Mouse (Mus musculus) forebrain, embryonic 16.5 days (tissue): ENCODE measurements around the gene Zfand6. TPM values are rescaled to one million over a fixed set of nuclear protein-coding genes. Genes with fewer than 3 reads are reported as not detected.

Source experiments
- ATAC-seq: fragments of 200-750 bp; cut with Nextera tagmentation; 2 replicates; pipeline ENCODE4 v1.8.0; 2017; ENCODE audit warnings: mild to moderate bottlenecking, moderate library complexity
- H3K27ac ChIP-seq: fragments of 300-500 bp; sonication (generic); 2 replicates; pipeline ENCODE4 v1.5.1; 2014; ENCODE audit warnings: low read length, control low read depth
- H3K27me3 ChIP-seq: fragments of 300-500 bp; sonication (generic); replicated peaks from 2 replicates; pipeline ENCODE4 v1.6.1; 2014; ENCODE audit warnings: low read length; ENCODE audit not compliant: control insufficient read depth, insufficient read depth
- H3K36me3 ChIP-seq: fragments of 300-500 bp; sonication (generic); 2 replicates; pipeline ENCODE4 v1.6.1; 2014; ENCODE audit not compliant: control insufficient read depth, insufficient read depth
- H3K4me1 ChIP-seq: fragments of 300-500 bp; sonication (generic); replicated peaks from 2 replicates; pipeline ENCODE4 v1.6.1; 2014; ENCODE audit warnings: low read length; ENCODE audit not compliant: control insufficient read depth, insufficient read depth
- H3K4me2 ChIP-seq: fragments of 300-500 bp; sonication (generic); 2 replicates; pipeline ENCODE4 v1.6.1; 2014; ENCODE audit warnings: mild to moderate bottlenecking, low read length, control low read depth
- H3K4me3 ChIP-seq: fragments of 300-500 bp; sonication (generic); replicated peaks from 2 replicates; pipeline ENCODE4 v1.5.1; 2014; ENCODE audit warnings: mild to moderate bottlenecking, low read length, control low read depth
- H3K9ac ChIP-seq: fragments of 300-500 bp; sonication (generic); replicated peaks from 2 replicates; pipeline ENCODE4 v1.6.1; 2014; ENCODE audit warnings: low read depth, low read length, control low read depth
- H3K9me3 ChIP-seq: fragments of 300-500 bp; sonication (generic); 2 replicates; pipeline ENCODE4 v1.6.1; 2016; ENCODE audit warnings: low read length; ENCODE audit not compliant: control insufficient read depth
- WGBS: fragments of 180-500 bp; shearing (Covaris S2); extraction: QIAGEN DNeasy Blood & Tissue Kit; methylation state at CpG from one replicate; pipeline ENCODE4 v1.1.7; 2014; 5-methylcytosine and 5-hydroxymethylcytosine counted together
- polyA plus RNA-seq: library from polyadenylated mRNA; unstranded; fragments of >200 nt; fragmentation: Nextera tagmentation; extraction: Ambion mirVana; gene quantifications from 2 replicates; pipeline ENCODE4 v1.2.1, GENCODE M21; 2015

The Zfand6 gene
- polyA plus RNA-seq, 1 experiment from 2014 or later = 198 TPM

DNA sequence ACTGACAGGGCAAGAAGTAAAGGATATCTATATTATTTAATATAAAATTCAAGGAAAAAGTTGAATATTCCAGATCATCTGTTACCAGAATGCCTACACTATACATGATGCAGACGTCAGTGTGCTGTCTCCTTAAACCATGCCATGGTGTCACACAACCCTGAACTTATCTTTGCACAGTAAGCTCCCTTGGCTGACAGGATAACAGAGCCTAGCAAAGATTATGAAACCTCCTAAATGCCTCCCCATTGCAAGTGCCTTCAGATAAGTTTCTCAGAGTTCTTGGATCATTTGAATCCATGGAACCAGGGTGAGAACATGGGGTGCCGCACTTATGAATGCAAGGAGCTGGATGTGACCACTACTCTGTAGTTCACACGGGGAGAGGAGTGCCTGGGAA, 57.9 kb downstream of the Zfand6 start:
- 95% methylated on average over 3 of the region's 3 CpGs for WGBS
- Histone ChIP-seq H3K9me3 (no peaks in the 10 kb centered on the region), H3K36me3 (no peaks in the 10 kb centered on the region), H3K27me3 (no peaks in the 10 kb centered on the region), H3K4me3 (no peak overlapping the region), H3K4me1 (no peaks in the 10 kb centered on the region), H3K9ac (no peak overlapping the region), H3K4me2 (no peak overlapping the region), H3K27ac (no peak overlapping the region)
- ATAC-seq = no peak

GRCm38 (mm10) chr7:84623718-84624117, 66.0 kb downstream of the Zfand6 start:
- H3K4me1 ChIP-seq = no peaks in the 10 kb centered on the region
- H3K27me3 ChIP-seq = no peaks in the 10 kb centered on the region
- no peaks in the 10 kb centered on the region for H3K9me3 ChIP-seq
- 92% methylated on average over 4 of the region's 4 CpGs for WGBS
- H3K4me2 ChIP-seq = no peak overlapping the region
- no peak for ATAC-seq
- H3K36me3 ChIP-seq = peaks cover 8% of the 10 kb centered on the region; the same call in 1 of the 2 replicates
- H3K9ac ChIP-seq = no peak overlapping the region
- H3K27ac ChIP-seq = no peak overlapping the region
- H3K4me3 ChIP-seq = no peak overlapping the region

DNA sequence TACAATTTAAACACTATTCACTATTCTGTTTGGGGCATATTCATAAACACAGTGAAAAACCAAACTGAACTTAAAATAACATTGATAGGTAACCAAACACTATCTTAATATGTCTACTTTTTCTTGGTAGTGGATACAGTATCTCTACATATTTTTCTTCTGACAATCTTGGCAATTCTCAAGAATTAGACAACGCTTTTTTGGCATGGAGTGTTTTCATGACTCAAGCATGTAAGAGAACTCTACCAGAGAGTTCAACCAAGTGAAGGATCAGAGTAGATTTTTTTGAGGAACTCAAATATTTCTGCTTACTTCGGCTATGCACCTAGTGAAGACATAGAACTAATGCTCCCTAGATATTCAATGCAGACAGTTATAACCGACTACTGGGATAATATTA, 68.8 kb downstream of the Zfand6 start:
- no peaks in the 10 kb centered on the region for H3K9me3 ChIP-seq
- no peak for ATAC-seq
- 96% methylated on average over 3 of the region's 3 CpGs for WGBS
- H3K4me1 ChIP-seq = no peaks in the 10 kb centered on the region
- no peak overlapping the region for H3K4me3 ChIP-seq
- H3K4me2 ChIP-seq = no peak overlapping the region
- H3K27me3 ChIP-seq = no peaks in the 10 kb centered on the region
- H3K27ac ChIP-seq = no peak overlapping the region
- H3K36me3 ChIP-seq = peaks cover 8% of the 10 kb centered on the region; the same call in 1 of the 2 replicates
- H3K9ac ChIP-seq = no peak overlapping the region

DNA sequence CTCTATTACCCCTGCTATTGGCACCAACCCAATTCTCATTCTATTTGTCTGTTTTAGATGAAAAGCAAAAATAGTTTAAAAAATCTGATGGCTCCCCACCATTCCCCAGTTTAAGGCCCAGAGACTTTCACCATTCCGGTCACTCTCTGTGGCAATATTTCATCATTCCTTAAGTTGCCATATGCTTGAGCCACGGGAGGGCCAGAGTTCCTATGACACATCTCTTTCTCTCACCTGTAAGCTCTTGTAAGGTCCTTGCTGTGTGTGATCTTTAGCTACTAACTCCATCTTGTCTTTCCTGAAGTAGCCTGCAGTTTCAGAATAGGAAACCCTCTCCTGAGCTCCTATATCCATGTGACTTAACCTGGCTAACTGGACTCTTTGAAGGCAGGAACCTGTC, 70.8 kb downstream of the Zfand6 start:
- Histone ChIP-seq H3K4me1 (no peaks in the 10 kb centered on the region), H3K27me3 (no peaks in the 10 kb centered on the region), H3K9me3 (no peaks in the 10 kb centered on the region), H3K4me3 (no peak overlapping the region), H3K36me3 (peaks cover 3% of the 10 kb centered on the region; the same call in 1 of the 2 replicates), H3K4me2 (no peak overlapping the region), H3K9ac (no peak overlapping the region), H3K27ac (no peak overlapping the region)
- ATAC-seq = no peak
- 92% methylated on average over 2 of the region's 2 CpGs for WGBS

DNA sequence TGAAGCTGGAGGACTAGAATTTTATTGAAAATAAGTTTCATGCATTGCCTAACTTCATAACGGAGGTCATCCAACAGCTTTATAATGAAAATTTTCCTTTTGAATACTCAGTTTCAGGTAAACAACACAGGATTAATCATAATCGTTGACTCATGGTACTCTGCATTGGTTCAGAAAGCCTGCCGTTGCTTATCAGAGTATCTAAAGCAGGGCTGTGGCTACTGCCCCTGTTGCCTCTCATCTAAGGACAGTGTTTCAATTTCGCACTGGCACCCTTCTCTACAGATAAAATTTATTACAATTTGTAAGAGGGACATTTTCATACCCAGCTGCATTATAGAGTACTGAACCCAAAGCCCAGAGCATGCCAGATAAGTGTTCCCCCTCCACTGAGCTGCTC, 77.3 kb downstream of the Zfand6 start:
- H3K9ac ChIP-seq = no peak overlapping the region
- no peaks in the 10 kb centered on the region for H3K36me3 ChIP-seq
- no peak overlapping the region for H3K4me2 ChIP-seq
- no peak for ATAC-seq
- no peaks in the 10 kb centered on the region for H3K9me3 ChIP-seq
- no peak overlapping the region for H3K4me3 ChIP-seq
- no peak overlapping the region for H3K27ac ChIP-seq
- 92% methylated on average over 4 of the region's 4 CpGs for WGBS
- no peaks in the 10 kb centered on the region for H3K4me1 ChIP-seq
- H3K27me3 ChIP-seq = no peaks in the 10 kb centered on the region

- Histone ChIP-seq H3K4me2 (no peak overlapping the region), H3K9me3 (no peaks in the 10 kb centered on the region), H3K4me1 (no peaks in the 10 kb centered on the region; the same call in 1 of the 2 replicates), H3K36me3 (no peaks in the 10 kb centered on the region), H3K4me3 (no peak overlapping the region), H3K9ac (no peak overlapping the region), H3K27me3 (no peaks in the 10 kb centered on the region), H3K27ac (no peak overlapping the region)
- ATAC-seq = no peak
- WGBS = 98% methylated on average over 1 of the region's 1 CpGs
These were observed 78.2 kb downstream of the Zfand6 start for GRCm38 (mm10) chr7:84611609-84612008.

DNA sequence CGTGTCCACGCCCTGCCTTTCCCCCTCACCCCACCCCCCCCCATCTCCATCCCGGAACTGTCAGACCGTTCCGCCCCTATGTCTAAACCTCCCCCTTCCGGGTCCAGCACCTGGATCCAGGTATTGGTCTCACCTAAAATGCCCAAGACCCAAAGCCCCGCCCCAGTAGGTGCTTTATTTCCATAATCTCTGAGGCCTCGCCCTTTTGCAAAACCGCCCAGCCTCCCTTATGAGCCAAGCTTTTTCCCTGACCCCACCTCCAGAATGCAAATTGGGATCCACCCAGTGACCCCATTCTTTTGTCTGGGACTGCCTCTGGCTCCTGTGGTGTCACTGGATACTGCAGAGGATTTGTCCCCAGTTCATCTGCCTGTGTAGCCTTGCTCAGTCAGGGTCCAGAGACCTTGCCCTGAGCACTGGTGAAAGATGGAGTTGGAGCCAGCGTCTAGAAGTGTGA, 83.4 kb downstream of the Zfand6 start, which contains the start of gene Fah:
Gene Fah (minus strand): TSS at position 430 of the 457 bp plus-strand sequence.
- 3% methylated on average over 10 of the region's 10 CpGs for WGBS
- ATAC-seq = peak; percentile 41
- no peaks in the 10 kb centered on the region for H3K9me3 ChIP-seq
- H3K4me3 ChIP-seq = peak within 1 kb of the TSS; percentile 55
- H3K27ac ChIP-seq = no peak within 1 kb of the TSS
- H3K4me1 ChIP-seq = peaks cover 10% of the 10 kb centered on the region; the same call in 1 of the 2 replicates
- peak within 1 kb of the TSS; percentile 72 for H3K9ac ChIP-seq
- no peaks in the 10 kb centered on the region for H3K36me3 ChIP-seq
- H3K4me2 ChIP-seq = peak within 1 kb of the TSS; percentile 95
- H3K27me3 ChIP-seq = no peaks in the 10 kb centered on the region

- Histone ChIP-seq H3K4me2 (peak overlapping the region; percentile 95), H3K9me3 (no peaks in the 10 kb centered on the region), H3K27me3 (no peaks in the 10 kb centered on the region), H3K4me3 (peak overlapping the region; percentile 55), H3K4me1 (peaks cover 10% of the 10 kb centered on the region; the same call in 1 of the 2 replicates), H3K36me3 (no peaks in the 10 kb centered on the region), H3K9ac (peak overlapping the region; percentile 72), H3K27ac (no peak overlapping the region)
- peak; percentile 87 for ATAC-seq
- WGBS = under 1% methylated on average over 34 of the region's 36 CpGs
These were observed 84.0 kb downstream of the Zfand6 start for GRCm38 (mm10) chr7:84605704-84606292.

DNA sequence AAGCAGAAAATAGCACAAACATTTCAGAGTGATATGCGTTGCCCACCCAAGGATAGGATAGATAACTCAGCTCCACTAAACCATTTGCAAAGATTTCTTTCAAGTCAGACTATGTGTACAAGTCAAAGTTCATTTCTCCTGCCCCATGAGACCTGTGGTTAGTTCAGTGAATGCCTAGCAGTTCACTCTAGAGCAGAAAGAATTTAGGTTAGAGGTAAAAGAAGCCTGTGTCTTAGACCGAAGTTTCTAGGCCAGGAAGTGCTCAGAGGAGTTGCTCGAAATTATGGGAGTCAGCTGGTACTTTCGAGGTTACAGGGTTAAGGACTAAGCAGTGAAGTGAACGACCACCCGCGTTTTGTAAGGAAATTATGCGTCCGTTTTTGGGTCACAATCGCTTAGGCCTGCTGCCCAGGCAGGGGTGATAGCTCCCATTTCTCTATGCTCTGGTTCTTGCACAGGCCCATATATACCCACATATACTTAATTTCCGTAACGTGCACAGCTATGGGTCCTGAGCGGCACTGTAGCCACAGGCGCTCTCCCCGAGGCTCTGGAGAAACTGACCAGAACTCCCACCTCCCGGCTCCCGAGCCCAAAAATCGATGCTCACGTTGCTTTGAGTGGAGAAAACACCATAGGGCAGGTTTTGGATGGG, 84.6 kb downstream of the Zfand6 start:
- H3K9ac ChIP-seq = peak overlapping the region; percentile 72
- H3K27me3 ChIP-seq = no peaks in the 10 kb centered on the region
- no peak overlapping the region for H3K27ac ChIP-seq
- peaks cover 10% of the 10 kb centered on the region; the same call in 1 of the 2 replicates for H3K4me1 ChIP-seq
- no peaks in the 10 kb centered on the region for H3K36me3 ChIP-seq
- H3K4me3 ChIP-seq = peak overlapping the region; percentile 55
- H3K4me2 ChIP-seq = peak overlapping the region; percentile 95
- ATAC-seq = peak; percentile 72
- WGBS = 10% methylated on average over 19 of the region's 19 CpGs
- no peaks in the 10 kb centered on the region for H3K9me3 ChIP-seq
